Mouse (Mus musculus): ENCODE data around the gene Pde4b.
"Not testable (repeated sequence)": the region's sequence is repeated elsewhere in the genome, so short reads cannot be mapped to it uniquely, and the experiment has no call there.

Pde4b gene

GRCm38 (mm10) chr4:102483354-102484018 lies 396.1 kb downstream of the Pde4b start:
- no peak for DNase-seq

DNA sequence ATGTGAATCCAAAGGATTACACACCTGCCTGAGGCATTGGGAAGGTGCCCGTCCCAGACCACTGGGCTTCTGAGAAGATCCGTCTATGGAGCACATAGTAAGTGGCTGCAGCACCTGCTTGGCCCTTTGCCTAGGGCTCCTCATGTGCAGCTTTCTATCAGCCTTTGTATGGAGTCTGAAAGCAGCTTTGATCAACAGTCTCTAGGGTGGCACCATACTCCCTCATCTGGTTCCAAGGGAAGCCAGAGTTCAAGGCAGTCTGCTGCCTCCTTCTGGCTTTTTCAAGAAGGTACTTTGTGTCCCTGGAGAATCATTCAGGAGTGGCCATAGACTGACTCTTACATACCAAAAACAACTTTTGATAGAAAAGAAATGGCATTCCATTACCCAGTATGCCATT lies 397.4 kb downstream of the Pde4b start:
- DNase-seq, result no peak

DNA sequence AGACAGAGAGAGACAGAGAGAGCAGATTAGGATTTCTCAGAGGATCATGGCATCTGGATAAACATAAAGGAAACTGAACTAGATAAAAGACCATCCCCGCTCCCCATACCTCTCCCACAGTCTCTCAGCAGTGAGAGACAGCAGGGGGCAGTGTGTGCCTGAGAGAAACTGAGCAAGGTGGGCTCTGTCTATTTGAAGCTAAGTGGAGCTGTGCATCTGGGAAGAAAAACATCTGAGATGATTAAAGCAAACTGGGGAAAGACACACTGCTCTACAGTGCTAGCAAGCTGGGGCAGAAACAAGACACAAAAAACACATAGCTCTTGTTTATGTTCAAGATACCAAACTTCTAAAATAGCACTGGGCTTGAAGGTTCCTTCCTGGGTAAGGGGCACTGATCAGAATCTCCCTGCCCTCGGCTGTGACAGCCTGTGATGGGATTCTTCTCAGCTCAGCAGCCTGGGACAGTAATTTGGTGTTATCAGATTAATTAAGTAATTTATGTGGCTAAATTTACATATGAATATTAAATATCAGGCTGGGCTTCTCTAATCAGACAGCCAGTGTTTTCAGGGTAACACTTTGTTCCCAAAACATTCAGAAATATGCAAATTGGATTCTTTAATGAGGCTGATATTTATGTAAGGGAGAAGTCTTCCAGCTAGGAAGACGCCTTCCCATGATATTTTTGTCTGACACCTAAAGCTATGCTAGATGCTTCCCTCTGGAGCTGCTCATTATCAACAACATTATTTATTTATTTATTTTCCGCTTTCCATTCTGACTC lies 399.0 kb downstream of the Pde4b start:
- peak; percentile 56 to 61 for DNase-seq

GRCm38 (mm10) chr4:102486921-102487240 lies 399.5 kb downstream of the Pde4b start:
- DNase-seq, result no peak

- DNase-seq, result no peak
These were observed 400.7 kb downstream of the Pde4b start for GRCm38 (mm10) chr4:102488000-102488399.

DNA sequence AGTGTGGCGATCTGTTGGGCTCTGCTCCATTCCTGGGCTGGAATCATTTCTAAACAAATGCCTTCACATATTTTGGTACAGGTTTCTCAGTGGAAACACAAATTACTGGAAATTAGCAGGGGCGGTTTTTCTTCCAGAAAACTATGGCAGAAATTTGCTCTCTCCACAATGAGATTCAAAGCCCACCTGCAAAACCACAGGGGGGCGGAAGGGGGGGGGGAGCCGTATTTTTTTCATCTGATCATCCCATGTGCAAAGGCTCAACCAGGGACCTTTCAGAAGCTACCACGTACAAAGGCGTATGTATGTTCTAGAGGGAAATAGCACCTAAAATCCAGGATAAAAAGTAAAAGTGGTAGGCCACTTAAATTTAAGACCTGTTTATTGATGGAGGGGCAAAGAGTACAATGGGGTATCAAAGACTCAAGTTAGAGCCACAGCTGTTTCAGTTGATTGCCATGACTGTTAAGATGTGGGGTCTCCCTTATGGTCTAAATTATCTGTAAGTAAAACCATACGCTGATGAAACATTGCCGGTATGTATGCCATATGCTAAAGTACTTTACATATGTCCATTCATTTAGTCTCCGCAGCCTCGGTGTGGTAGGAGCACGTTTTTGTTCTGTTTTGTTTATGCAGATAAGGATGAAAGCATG lies 404.3 kb downstream of the Pde4b start:
- DNase-seq, result no peak

DNA sequence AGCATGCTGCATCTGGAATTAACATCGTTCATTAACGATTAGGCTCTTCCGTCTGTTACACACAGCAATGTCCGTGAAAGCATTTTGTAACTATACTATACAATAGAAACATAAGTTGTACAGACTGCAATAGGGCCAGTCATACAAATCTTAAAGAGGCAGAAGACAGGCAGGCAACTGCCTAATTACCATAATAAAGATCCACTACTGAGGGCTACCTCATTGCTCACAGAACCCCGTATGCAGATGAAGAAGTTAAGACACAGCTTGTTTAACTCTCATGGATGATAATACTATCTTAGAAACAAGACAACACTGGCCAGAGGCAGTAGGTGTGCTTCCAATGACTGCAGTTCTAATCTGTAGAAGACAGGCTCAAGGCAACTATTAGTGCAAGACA lies 405.6 kb downstream of the Pde4b start:
- no peak for DNase-seq

DNA sequence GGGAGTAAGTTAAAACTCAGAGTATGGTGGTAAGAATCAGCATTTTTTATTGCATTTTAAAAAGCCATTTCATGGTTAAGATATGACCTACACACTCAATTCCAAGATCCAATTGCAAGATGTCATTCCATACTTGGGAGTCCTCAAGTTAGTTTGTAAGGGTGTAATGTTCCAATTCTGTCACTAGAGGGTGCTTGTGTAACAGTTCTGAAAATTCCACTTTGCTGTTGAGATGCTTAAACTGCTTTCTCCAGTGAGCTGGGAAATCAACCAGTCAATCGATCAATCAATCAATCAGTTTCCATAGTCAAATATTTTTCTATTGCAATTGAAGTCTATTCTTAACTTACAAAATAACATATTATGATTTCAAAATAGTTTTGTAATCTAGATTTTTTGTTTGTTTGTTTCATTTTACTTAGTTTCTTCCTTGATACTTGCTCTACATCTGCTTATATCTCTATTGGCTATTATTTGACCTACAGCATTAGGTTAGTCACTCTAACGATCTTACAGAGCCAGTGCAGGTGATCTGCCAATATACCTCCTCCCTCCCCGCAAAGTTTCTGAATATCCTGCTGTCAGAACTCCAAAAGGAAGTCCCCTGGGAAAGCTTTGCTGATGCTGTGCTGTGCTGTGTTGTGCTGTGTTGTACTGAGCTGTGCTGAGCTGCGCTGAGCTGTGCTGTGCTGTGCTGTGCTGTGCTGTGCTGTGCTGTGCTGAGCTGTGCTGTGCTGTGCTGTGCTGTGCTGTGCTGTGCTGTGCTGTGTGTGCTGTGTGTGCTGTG lies 406.2 kb downstream of the Pde4b start:
- DNase-seq, result peak in 1 of 2 experiments; percentile 40

- not testable (repeated sequence) for DNase-seq
These were observed 406.9 kb downstream of the Pde4b start for GRCm38 (mm10) chr4:102494203-102494602.

GRCm38 (mm10) chr4:102495001-102495400 lies 407.7 kb downstream of the Pde4b start:
- no peak for DNase-seq

DNA sequence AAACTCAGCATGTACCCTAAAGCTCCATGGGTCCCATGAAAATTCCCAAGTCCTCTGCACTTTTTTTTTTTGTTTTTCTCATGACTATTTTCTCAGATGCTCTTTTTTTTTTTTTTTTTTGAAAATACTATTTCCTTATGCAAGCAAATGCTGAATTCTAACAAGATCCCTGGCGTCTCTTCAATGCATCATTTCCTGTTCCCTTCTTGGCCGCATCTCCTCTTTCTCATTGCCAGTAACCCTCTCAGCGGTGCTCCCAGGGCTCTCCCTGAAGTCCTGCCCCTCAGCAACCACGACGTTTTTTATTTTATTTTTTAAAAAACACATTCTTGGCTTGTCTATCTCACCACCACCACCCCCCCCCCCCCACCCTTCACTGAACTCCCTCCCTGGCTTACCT lies 408.1 kb downstream of the Pde4b start:
- no peak for DNase-seq

GRCm38 (mm10) chr4:102496269-102497177 lies 409.2 kb downstream of the Pde4b start:
- DNase-seq, result no peak

DNA sequence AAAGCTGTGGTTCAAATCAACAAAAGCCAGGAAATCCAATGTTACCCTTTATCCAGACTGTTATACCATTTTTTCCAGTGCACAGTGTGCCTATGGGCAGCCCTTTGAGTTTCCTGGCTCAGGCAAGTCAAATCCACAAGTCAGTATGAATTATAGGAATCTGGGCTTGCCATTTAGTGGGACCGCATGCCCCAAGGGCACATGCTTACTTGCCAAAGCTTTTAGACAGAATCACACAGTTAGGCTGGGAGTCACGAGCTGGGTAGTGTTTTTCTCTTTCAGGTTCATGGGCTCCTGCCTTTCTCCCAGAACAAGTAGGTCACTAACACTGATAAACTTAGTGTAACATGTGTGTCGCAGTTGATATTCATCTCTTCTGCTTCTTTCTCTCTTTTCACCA lies 409.9 kb downstream of the Pde4b start:
- DNase-seq, result no peak

- no peak for DNase-seq
These were observed 411.0 kb downstream of the Pde4b start for GRCm38 (mm10) chr4:102498169-102498919.

- no peak for DNase-seq
These were observed 411.6 kb downstream of the Pde4b start for GRCm38 (mm10) chr4:102498920-102499316.

- peak in 1 of 2 experiments; percentile 29 for DNase-seq
These were observed 418.4 kb downstream of the Pde4b start for GRCm38 (mm10) chr4:102505714-102506113.

DNA sequence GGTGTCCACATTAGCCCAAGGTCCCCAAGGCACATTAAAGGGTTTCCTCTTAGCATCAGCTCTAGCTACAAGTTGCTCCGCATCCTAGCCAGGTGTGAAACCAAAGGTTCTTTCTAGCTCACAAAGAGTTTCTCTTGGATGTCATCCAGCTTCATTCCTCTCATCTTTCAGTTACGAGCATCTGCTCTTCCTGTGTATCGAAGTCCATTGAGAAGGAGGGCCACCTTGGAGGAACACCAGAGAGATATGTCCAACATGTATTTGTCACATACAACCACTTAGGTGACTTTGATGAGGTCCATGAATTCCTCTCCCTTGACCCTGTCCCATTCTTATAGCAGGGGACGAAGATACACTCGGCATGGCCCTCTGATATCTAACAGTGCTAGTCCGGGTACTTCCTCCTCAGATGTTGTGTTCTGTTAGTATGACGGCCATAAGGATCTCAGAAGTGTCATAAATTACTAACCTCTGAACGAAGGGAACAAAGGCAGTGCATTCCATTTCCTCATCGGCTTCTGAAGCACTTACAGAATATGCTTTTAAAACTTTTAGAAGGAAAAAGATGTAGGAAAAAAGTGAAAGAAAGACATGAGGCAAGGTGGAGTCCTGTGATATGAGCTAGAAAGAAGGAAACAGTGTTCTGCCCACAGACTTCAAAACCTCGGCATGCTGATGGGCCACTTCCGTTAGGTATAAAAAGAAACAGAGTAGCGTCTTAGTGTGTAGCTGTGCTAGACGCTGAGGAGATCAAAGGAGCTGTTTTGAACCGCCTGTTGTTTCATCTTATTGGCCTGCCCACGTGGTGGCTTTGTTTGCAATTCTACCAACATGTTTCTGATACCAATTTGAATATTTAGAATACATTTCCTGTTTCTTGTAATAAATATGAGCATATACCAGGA lies 419.3 kb downstream of the Pde4b start:
- DNase-seq, result peak; percentile 73 to 76

- peak in 1 of 2 experiments; percentile 42 for DNase-seq
These were observed 420.0 kb downstream of the Pde4b start for GRCm38 (mm10) chr4:102507344-102507743.

DNA sequence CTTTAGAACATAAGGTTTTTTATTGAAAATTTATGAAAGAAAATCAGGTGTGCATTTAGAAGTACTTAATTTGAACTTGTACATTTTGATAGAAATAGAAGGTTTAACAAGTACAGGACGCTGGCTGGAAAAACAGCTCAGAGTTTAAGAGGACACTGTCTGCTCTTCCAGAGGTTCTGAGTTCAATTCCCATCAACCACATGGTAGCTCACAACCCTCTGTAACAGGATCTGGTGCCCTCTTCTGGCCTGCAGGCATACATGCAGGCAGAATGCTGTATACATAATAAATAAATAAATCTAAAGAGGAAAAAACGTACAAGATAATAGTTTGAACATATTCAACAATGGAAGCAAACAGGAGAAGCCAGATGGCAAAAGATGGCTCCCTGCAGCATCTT lies 420.4 kb downstream of the Pde4b start:
- DNase-seq, result peak; percentile 65 to 67

GRCm38 (mm10) chr4:102510061-102510460 lies 422.7 kb downstream of the Pde4b start:
- DNase-seq, result no peak
